Mouse (Mus musculus) spleen, adult 2 months (tissue): ENCODE measurements at regions not wholly inside any gene's neighbourhood (a gene's known extent, or its start where the extent isn't known, plus 50 kb on each side); places are given as distances from the start of the nearest gene placed in this dataset.

Source experiments
- CTCF ChIP-seq: fragments of 200-500 bp; IDR thresholded peaks from 2 replicates; pipeline ENCODE4 v1.5.1; 2011; ENCODE audit warnings: mild to moderate bottlenecking, inconsistent platforms; ENCODE audit not compliant: insufficient read depth, insufficient read length, insufficient replicate concordance; ENCODE audit errors: extremely low read depth
- POLR2A ChIP-seq: fragments of 200-500 bp; IDR thresholded peaks from 2 replicates; pipeline ENCODE4 v1.6.1; 2011; ENCODE audit warnings: low read depth, low read length, inconsistent platforms

DNA sequence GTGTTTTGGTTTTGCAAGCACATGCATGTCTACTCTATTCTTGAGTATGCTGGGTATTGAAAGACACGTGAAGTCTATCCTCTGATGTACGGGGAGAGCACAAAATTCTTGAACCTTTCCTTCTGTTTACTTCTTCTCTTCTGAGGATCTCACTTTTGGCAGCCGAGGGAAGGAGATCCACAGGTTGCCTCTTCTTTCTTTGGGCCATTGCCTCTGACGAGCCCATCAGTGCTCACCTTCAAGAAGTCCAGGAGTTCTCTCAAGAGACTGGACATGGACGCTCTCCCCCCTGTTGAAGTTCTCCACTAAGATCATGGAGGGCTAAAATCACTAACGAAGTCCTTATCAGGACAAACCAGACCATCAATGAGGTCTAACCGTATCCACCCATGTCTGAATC, 318.8 kb downstream of the Cd83 start:
- TF ChIP-seq CTCF (no peak), POLR2A (no peak)
